Mouse (Mus musculus): ENCODE measurements around the gene Ift80.
A peak's percentile ranks its signal among the peaks of the same experiment; 100 is the strongest.
"Not testable (repeated sequence)": the region's sequence is repeated elsewhere in the genome, so short reads cannot be mapped to it uniquely, and the experiment has no call there.

Gene Ift80

GRCm38 (mm10) chr3:68986550-68986949 is 17.8 kb downstream of the Ift80 start:
- DNase-seq (ENCODE audit: low spot score): no peak

GRCm38 (mm10) chr3:68980898-68981297 is 23.5 kb downstream of the Ift80 start:
- peak; percentile 39 for DNase-seq (ENCODE audit: low spot score)

GRCm38 (mm10) chr3:68979187-68979586 is 25.2 kb downstream of the Ift80 start:
- no peak for DNase-seq (ENCODE audit: low spot score)

GRCm38 (mm10) chr3:68977696-68978095 is 26.7 kb downstream of the Ift80 start:
- no peak for DNase-seq (ENCODE audit: low spot score)

- no peak for DNase-seq (ENCODE audit: low spot score)
Observed at GRCm38 (mm10) chr3:68975533-68976490, 28.6 kb downstream of the Ift80 start.

- DNase-seq (ENCODE audit: low spot score): no peak
Observed at GRCm38 (mm10) chr3:68974639-68975532, 29.5 kb downstream of the Ift80 start.

- DNase-seq (ENCODE audit: low spot score): no peak
Observed at GRCm38 (mm10) chr3:68973574-68973973, 30.8 kb downstream of the Ift80 start.

- no peak for DNase-seq (ENCODE audit: low spot score)
Observed at GRCm38 (mm10) chr3:68969091-68969590, 35.2 kb downstream of the Ift80 start.

- peak; percentile 50 for DNase-seq (ENCODE audit: low spot score)
Observed at GRCm38 (mm10) chr3:68967404-68967803, 37.0 kb downstream of the Ift80 start.

GRCm38 (mm10) chr3:68966527-68967285 is 37.7 kb downstream of the Ift80 start:
- DNase-seq (ENCODE audit: low spot score): peak; percentile 34

- DNase-seq (ENCODE audit: low spot score): no peak
Observed at GRCm38 (mm10) chr3:68964682-68965081, 39.7 kb downstream of the Ift80 start.

GRCm38 (mm10) chr3:68957413-68957812 is 47.0 kb downstream of the Ift80 start:
- no peak for DNase-seq (ENCODE audit: low spot score)

GRCm38 (mm10) chr3:68956454-68956853 is 47.9 kb downstream of the Ift80 start:
- DNase-seq (ENCODE audit: low spot score): no peak

- no peak for DNase-seq (ENCODE audit: low spot score)
Observed at GRCm38 (mm10) chr3:68954487-68954886, 49.9 kb downstream of the Ift80 start.

- no peak for DNase-seq (ENCODE audit: low spot score)
Observed at GRCm38 (mm10) chr3:68952707-68953106, 51.7 kb downstream of the Ift80 start.

GRCm38 (mm10) chr3:68951971-68952370 is 52.4 kb downstream of the Ift80 start:
- DNase-seq (ENCODE audit: low spot score): not testable (repeated sequence)

- DNase-seq (ENCODE audit: low spot score): no peak
Observed at GRCm38 (mm10) chr3:68949381-68949780, 55.0 kb downstream of the Ift80 start.

GRCm38 (mm10) chr3:68948918-68949317 is 55.5 kb downstream of the Ift80 start:
- no peak for DNase-seq (ENCODE audit: low spot score)

- no peak for DNase-seq (ENCODE audit: low spot score)
Observed at GRCm38 (mm10) chr3:68941867-68942266, 62.5 kb downstream of the Ift80 start.

- DNase-seq (ENCODE audit: low spot score): no peak
Observed at GRCm38 (mm10) chr3:68940311-68940710, 64.1 kb downstream of the Ift80 start.

- no peak for DNase-seq (ENCODE audit: low spot score)
Observed at GRCm38 (mm10) chr3:68939312-68939711, 65.1 kb downstream of the Ift80 start.

GRCm38 (mm10) chr3:68936709-68937108 is 67.7 kb downstream of the Ift80 start:
- no peak for DNase-seq (ENCODE audit: low spot score)
